Mouse (Mus musculus): ENCODE results near the gene Klrb1.

Gene Klrb1

DNA sequence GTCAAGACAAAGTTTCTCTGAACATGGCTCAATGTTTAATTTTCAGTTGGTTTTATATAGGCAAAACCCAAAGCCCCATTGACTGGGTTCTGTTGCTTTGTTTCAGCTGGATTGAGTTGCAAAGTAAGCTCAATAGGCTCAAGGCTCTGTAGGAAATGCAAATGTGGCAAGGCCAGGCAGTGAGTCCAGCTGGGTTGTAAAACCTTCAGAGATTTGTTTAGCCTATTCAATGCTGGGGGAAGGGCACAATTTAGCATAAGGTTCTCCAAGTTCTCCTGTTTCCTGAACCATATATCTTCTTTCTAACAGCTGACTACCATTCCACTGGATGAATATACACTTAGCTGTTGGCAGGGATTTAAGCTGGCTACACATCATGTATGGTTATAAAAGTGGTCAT is 12.0 kb upstream of the Klrb1 start:
- ATAC-seq (ENCODE audit: low TSS enrichment), result no peak

DNA sequence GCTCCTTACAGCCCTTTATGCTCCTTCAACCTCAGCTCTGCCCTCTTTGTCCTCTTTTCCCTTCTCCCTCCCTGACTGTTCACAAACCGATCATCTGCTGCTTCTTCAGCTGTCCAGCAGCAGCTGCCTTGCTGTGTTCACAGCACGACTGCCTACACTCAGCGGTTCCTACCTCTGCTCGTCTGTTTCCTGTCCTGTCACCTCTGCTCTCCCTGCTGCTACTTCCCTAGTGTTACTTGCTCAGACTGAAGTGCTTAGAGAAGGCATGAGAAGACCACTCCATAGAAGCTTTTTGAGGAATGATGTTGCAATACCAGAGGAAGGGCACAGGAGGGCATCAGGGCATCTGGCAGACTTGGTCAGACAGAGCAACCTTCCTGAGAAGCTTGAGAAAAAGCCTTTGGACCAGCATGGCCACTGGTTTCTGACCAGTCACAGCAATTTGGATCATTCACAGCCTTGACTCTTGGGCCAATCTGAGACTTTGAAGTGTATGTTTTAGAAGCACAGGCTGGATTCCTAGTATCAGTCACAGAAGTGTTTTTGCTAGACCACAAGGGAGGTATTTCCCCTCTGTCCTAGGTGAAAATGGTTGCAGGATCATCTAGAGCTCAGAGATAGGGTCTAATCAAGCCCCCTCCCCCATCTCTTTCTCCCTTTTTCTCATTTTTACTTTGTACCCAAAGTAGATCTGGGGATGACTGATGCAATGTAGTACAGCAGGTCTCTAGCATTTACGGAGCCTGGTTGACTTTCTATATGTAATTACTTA is 11.2 kb upstream of the Klrb1 start:
- ATAC-seq (ENCODE audit: low TSS enrichment), result no peak

DNA sequence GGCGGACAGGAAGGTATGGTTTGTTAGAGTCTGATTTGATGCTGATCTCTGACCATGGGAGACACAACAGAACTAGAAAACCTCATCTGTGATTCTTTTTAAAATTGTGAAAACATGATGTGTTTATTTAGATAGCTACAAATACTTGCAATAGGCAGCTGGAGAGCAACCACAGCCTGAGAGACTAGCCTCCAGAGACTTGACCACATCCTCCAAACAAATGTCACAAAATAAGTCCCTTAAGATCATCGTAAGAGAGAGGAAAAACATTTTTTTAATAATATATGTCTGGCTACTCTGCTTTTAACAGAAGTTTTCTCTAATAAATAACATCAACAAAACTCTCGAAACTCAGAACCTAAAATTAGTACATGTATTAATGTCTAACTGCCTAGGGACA is 9.2 kb upstream of the Klrb1 start:
- no peak for ATAC-seq (ENCODE audit: low TSS enrichment)

DNA sequence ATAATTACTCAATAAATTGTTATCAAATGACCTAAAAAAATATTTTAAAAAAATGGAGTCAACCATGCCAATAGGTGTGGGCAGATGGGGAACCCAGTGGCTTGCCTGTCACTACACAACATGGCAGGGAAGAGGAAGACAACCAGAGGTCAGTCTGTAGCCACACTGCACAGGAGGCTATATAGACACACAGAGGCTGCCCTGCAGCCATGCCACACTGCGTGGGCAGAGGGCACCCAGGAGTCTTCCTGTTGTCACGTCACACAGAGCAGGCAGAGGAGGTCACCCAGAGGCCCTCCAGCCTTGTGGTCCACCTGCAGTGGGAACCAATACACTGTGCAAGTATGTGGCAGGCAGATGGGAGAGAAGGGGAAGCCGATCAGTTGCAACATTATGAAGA is 21.2 kb downstream of the Klrb1 start:
- no peak for ATAC-seq (ENCODE audit: low TSS enrichment)

DNA sequence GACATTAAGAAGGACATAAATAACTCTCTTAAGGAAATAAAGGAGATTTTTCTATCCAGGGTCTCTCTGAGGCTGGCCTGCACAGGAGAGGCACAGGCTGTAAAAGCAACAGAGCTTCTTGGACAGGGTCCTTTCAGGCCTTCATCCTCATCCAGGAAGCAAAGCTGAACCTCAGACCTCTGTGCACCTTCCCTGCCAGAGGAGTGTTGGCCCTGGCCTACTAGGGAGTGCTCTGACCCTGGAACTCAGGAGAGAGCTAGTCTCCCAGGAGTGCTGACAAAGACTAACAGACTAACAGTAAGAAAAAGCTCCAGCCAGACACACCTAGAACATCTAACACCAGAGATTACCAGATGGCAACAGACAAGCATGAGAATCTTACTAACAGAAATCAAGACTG is 43.3 kb downstream of the Klrb1 start:
- ATAC-seq (ENCODE audit: low TSS enrichment), result no peak

DNA sequence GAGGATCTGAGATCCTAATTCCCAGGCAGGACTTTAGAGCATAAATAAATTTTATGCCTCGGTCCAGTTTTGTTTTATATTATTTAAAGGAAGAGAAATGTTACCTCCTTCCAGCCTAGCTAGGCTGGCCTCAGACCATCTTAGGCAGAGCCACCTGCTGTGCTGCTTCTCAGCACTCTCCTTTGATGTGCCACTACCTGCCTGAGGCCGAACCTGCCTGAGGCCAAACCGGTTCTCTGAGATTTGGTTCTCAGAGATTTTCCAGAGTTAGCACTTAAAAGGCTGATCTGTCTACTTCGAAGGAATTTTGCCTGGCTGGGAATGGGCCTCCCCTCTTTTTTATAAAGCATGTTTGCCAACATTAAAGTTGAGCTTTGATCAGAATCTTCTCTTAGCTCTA is 52.9 kb downstream of the Klrb1 start:
- no peak for ATAC-seq (ENCODE audit: low TSS enrichment)

DNA sequence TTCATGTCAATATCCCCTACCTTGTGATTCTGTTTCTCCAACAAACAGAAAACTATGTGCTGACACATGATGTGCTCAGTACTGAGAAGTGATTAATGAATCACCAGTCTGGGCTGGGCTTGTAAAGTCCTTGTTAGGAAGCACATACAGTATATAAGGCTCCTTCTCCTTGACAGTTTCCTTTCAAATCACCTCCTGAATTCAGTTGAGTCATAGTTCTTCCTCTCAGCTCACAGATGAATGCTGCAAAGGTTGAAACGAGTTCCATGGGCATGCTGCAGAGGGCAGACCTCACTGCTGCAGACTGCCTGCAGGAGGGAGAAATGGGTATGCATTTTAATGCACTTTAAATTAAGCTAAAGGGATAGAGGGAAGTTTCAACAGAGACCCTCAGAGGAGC is 60.7 kb downstream of the Klrb1 start, which contains the start of gene Clec2h:
Clec2h (plus strand) TSS at position 180 of the 400 bp plus-strand sequence.
- 0 out of 2 replicates have a peak, but pooled peaks have one; percentile 50 for ATAC-seq (ENCODE audit: low TSS enrichment)

DNA sequence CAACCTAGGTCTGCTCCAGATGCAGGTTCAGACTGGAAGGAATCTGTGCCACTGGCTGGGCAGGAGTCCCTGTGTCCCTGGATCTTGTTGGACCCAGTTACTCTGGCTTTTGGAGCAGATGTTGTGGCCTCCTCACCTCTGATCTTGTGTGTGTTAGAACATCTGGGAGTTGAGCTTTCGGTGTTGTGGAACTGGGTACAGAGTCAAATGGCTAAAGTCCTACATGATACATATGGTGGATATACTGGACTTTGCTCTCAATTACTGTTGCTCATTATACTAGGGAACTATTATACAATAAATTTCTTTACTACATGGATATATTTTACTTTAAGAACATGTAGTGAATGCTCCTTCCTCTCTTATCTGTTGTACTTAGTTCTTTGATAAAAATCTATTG is 61.6 kb downstream of the Klrb1 start:
- ATAC-seq (ENCODE audit: low TSS enrichment), result no peak

Measured in frontal cortex, adult (tissue).